Mouse (Mus musculus): ENCODE measurements at regions not wholly inside any gene's neighbourhood (a gene's known extent, or its start where the extent isn't known, plus 50 kb on each side); places are given as distances from the start of the nearest gene placed in this dataset.

GRCm38 (mm10) chr4:62799923-62800322 is 165.4 kb upstream of the Zfp618 start:
- TF ChIP-seq CTCF (IDR thresholded peaks at IDR 0.05; ENCODE audit: low read depth, low read length) (no peak), POLR2A (IDR thresholded peaks at IDR 0.05; ENCODE audit: borderline replicate concordance, low read depth, low read length) (no peak)

Data from bone marrow macrophage, adult 2 months (primary cell).